Mouse (Mus musculus) layer of hippocampus, adult 6 months (tissue): ENCODE measurements around the gene Gm42421. TPM values are rescaled to one million over a fixed set of nuclear protein-coding genes. Genes with fewer than 3 reads are reported as not detected.

Experiments used
- long read RNA-seq, 2 experiments: library from polyadenylated mRNA; unstranded; transcript quantifications; one replicate each; pipeline ENCODE4 v2.0.0; 2019 to 2020
- polyA plus RNA-seq: library from polyadenylated mRNA; unstranded; fragments of <200 nt; fragmentation: Nextera tagmentation; gene quantifications from 2 replicates; pipeline ENCODE4 v1.2.3, GENCODE M21; 2021

The Gm42421 gene
- polyA plus RNA-seq = not detected in 2 replicates
- long read RNA-seq, experiment 1, partial matches to known transcripts = 0 of 2 reads
- long read RNA-seq, experiment 1, other reads (novel, unspliced or antisense) = 2 of 2 reads
- long read RNA-seq, experiment 2, partial matches to known transcripts = 0 of 2 reads
- long read RNA-seq, experiment 2, other reads (novel, unspliced or antisense) = 2 of 2 reads

GRCm38 (mm10) chr5:143927875-143928274 is at the start of gene Gm42421:
TSS of gene Gm42421 (plus strand) at chr5:143928175.

DNA sequence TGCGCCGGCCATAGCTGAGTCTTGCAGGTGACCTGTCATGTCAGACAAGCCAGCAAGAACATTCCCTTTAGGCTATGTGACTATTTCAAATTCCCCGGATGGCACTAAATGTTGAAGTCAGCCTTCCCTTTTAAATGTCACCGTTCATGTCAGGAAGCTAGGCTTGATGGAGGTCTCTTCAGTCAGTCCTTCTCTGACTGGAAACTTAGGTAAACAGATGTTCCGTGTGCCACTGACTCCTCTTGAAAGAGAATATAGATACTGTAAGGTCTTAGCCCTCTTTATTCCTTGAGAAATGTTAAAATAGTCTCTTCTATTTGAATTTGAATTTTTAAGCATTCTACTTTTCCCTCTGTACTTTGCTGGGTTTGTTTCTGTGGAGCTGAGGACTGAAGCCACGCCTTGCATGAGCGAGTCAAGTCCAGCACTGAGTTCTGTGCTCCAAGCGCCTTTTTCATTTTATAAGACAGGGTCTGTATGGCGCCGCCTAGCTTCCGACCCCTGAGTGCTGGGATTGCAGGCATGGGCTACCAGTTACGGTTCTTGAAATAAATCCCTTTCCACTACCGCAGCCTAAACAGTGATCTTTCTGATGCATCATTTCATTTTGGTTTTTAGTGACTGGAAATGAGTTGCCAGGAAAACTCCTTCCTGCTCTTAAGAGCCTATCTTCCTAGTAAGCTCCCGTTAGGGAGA is 30.2 kb upstream of the Gm42421 start, which contains the start of gene Ankrd61:
Gene Ankrd61 (minus strand): TSS at position 51 of the 696 bp plus-strand sequence.

DNA sequence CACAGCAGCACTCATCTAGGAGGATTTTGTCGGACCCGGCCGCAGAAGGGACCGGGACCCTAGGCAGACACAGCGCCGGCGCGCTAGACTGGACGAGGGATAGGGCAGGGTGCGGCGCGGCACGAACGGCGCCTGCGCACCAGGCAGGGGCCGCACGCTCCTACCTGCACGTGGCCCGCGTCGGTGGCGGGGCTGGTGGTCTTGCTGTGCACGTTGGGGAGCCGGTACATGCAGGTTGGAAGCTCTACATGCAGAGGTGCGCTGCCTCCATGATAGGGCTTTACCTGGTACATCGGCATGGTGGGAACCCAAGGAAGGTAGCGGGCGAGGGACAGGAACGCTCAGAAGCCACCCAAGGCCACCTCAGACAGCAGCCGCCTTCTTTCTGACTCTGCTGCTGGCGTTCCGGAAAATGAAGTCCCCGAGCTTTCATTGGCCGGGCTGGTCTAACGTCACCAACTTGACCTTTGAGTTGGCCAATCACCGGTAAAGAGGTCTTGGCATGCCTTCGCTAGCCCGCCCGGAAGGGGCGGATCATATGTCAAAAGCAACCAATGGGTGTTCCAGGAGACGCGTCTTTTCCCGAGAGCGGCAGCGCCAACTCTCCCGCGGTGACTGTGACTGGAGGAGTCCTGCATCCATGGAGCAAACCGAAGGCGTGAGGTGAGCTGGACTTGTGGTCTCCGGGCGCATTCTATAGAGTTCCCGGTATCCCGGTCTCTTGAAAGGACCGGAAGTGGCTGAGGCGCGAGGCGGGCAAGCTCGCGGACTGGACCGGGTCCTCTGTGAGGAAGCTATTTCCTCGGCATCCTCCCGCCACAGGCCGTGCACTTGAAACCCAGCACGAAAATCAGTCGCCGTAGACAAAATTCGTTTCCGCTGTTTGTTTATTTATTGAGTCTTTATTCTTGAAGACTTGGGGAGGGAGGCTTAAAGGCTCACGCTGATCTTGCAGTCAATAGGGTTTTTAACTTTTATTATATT is 18.3 kb upstream of the Gm42421 start, which contains the start of the genes Aimp2 and Pms2:
Gene Aimp2 (minus strand): TSS at position 431 of the 984 bp plus-strand sequence.
Gene Pms2 (plus strand): TSS at position 548 of the 984 bp plus-strand sequence.

GRCm38 (mm10) chr5:143932831-143933230 is 4.9 kb downstream of the Gm42421 start, which contains the start of gene Rsph10b:
TSS of gene Rsph10b (plus strand) at chr5:143933035.

Other genes starting within 250 kb of the Gm42421 start
- gene Usp42, start 195.9 kb upstream of the Gm42421 start, polyA plus RNA-seq = 7.2 and 8.2 TPM in 2 replicates
- gene Eif2ak1, start 110.4 kb upstream of the Gm42421 start, polyA plus RNA-seq = 23.0 and 23.9 TPM in 2 replicates
- not detected in 2 replicates for gene Ankrd61, start 30.5 kb upstream of the Gm42421 start, polyA plus RNA-seq
- 44.7 and 47.5 TPM in 2 replicates for gene Aimp2, start 18.3 kb upstream of the Gm42421 start, polyA plus RNA-seq
- gene Pms2, start 18.2 kb upstream of the Gm42421 start, polyA plus RNA-seq = 8.2 TPM in 2 replicates
- gene Rsph10b, start 4.9 kb downstream of the Gm42421 start, polyA plus RNA-seq = 1.7 and 4.3 TPM in 2 replicates
- 12.9 and 13.1 TPM in 2 replicates for gene Ccz1, start 86.7 kb downstream of the Gm42421 start, polyA plus RNA-seq
- gene Ocm, start 98.5 kb downstream of the Gm42421 start, polyA plus RNA-seq = not detected in 2 replicates
- gene Lmtk2, start 172.3 kb downstream of the Gm42421 start, polyA plus RNA-seq = 7.9 and 8.0 TPM in 2 replicates